In genomic region chr5:103343869-103344268, GRCm38 (mm10) we compare ENCODE assay signal across 11 mouse cellular contexts.
A peak's percentile ranks its signal among the peaks of the same experiment; 100 is the strongest.
DNase-seq lines count a peak whose midpoint lies in the region; ATAC-seq and TF ChIP-seq lines count a peak whose summit lies in the region.
"Had no signal": no experiment of that assay in that cellular context is flagged by ENCODE, and none has a peak within 500 bp of the region (broad histone marks: within the 10 kb centered on the region; RNA-seq: fewer than 3 reads in every experiment).

No protein-coding gene starts in this region.

- TF ChIP-seq CTCF in lung, embryonic 14.5 days (IDR thresholded peaks at IDR 0.05; ENCODE audit: low read depth) = peak; percentile 74
- peak; percentile 84 for TF ChIP-seq CTCF in Patski (IDR thresholded peaks at IDR 0.05)

- in situ Hi-C loops in Patski (cut with MboI; ENCODE audit: low pct_unique_long_range_greater_than_20kb) = loop anchor here (10.0 kb wide), 1 partner anchor 581 kb away; no protein-coding TSS in a partner anchor

- CTCF ChIA-PET in Patski (lab: Charles Lee) = no interaction called here

- POLR2A ChIA-PET in Patski (lab: Charles Lee) = no interaction called here

- intact Hi-C loops in gastrocnemius, postnatal 14 days (cut with DNase I; ENCODE audit: low total_unique reads) = no loop called here

- 21% methylated on average over 2 of the region's 2 CpGs for WGBS in lung, embryonic 14.5 days

- H3K9me3 ChIP-seq in lung, embryonic 14.5 days (ENCODE audit: low read depth, low read length) = no peaks in the 10 kb centered on the region
- H3K9me3 ChIP-seq: embryonic facial prominence, embryonic 15.5 days had no signal

- H3K4me3 ChIP-seq in lung, embryonic 14.5 days (ENCODE audit: low read depth, low read length) = no peak overlapping the region
- H3K4me3 ChIP-seq: embryonic facial prominence, embryonic 15.5 days; heart, embryonic 12.5 days had no signal

- H3K36me3 ChIP-seq in lung, embryonic 14.5 days (ENCODE audit: insufficient read depth) = no peaks in the 10 kb centered on the region
- H3K36me3 ChIP-seq: embryonic facial prominence, embryonic 15.5 days; heart, embryonic 12.5 days had no signal

- ATAC-seq in lung, embryonic 14.5 days (ENCODE audit: insufficient read depth) = no peak
- no peak for ATAC-seq in Patski

- no peak overlapping the region for H3K9ac ChIP-seq in lung, embryonic 14.5 days
- H3K9ac ChIP-seq: embryonic facial prominence, embryonic 15.5 days; heart, embryonic 12.5 days had no signal

- H3K4me1 ChIP-seq in lung, embryonic 14.5 days (ENCODE audit: insufficient read depth) = no peaks in the 10 kb centered on the region
- H3K4me1 ChIP-seq: embryonic facial prominence, embryonic 15.5 days; heart, embryonic 12.5 days had no signal

- H3K4me2 ChIP-seq in lung, embryonic 14.5 days = no peak overlapping the region
- H3K4me2 ChIP-seq: embryonic facial prominence, embryonic 15.5 days; heart, embryonic 12.5 days had no signal

- DNase-seq in heart, postnatal 4 days = peak; percentile 21
- DNase-seq in heart, adult 9 months (ENCODE audit: low spot score in 2 of 2) = no peak
- DNase-seq in lung, embryonic 14.5 days = peak; percentile 78
- DNase-seq in lung, postnatal 36 days = no peak
- no peak for DNase-seq in Patski (ENCODE audit: low read depth, low spot score)
- DNase-seq in naive thymus-derived CD4-positive, alpha-beta T cell, adult 2 months (ENCODE audit: low read depth) = peak; percentile 30
- DNase-seq in gastrocnemius, postnatal 14 days = no peak
- no peak for DNase-seq in cerebellum, postnatal 36 days

- H3K27me3 ChIP-seq in lung, embryonic 14.5 days (ENCODE audit: insufficient read depth, low read length) = no peaks in the 10 kb centered on the region
- no peaks in the 10 kb centered on the region for H3K27me3 ChIP-seq in Patski
- H3K27me3 ChIP-seq: embryonic facial prominence, embryonic 15.5 days; heart, embryonic 12.5 days had no signal

- H3K27ac ChIP-seq in lung, embryonic 14.5 days (ENCODE audit: low read depth) = no peak overlapping the region
- H3K27ac ChIP-seq: embryonic facial prominence, embryonic 15.5 days; macrophage had no signal

Comparison
In these comparisons a context has a peak if more than half of its experiments do, and no peak if none do; other contexts are left out.
1. DNase-seq: peak in heart, postnatal 4 days (single experiment), lung, embryonic 14.5 days (single experiment) and naive thymus-derived CD4-positive, alpha-beta T cell, adult 2 months (single experiment); none in heart, adult 9 months (0 of 2), lung, postnatal 36 days (single experiment), Patski (single experiment), gastrocnemius, postnatal 14 days (single experiment) and cerebellum, postnatal 36 days (0 of 2).